Mouse (Mus musculus): ENCODE results near the gene Macf1.
"Not testable (repeated sequence)": the region's sequence is repeated elsewhere in the genome, so short reads cannot be mapped to it uniquely, and the experiment has no call there.

Macf1 gene

DNA sequence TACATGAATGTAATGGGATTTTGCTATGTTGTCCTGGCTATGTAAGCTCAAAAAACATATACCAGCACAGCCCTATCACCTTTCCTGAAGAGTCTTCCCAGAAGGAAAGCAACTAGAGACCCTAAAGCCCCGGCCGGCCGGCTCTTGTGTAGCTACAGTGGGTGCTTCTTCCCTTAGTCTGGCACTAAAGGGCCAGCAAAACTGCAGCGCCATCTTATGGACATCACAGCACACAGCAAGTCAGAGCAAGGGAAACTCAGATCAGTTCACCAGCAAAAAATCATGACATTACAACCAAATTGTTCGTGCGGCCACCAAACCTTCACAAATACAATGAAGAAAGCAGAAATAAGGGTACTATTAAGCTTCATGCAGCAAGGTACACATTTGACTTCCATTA is 154.9 kb downstream of the Macf1 start:
- peak; percentile 41 for DNase-seq

DNA sequence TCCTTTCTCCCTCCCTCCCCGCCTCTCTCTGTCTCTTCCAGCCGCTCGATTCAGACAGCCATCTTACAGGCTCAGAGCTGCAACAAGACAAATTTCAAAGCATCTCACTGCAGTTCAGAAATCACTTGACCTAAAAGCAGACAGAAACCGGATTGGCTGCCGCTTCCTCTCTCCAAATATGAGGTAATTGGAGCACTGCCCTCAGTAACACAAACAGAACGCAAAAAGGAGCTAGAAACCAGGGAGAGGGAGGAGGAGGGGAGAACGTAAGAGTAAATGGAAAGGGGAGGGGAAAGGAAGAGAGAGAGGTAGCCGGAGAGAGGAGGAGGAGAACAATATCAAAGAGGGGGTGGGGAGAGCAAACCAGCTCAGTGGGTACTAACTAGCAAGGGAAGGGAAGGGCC is 156.6 kb downstream of the Macf1 start:
- DNase-seq = no peak

DNA sequence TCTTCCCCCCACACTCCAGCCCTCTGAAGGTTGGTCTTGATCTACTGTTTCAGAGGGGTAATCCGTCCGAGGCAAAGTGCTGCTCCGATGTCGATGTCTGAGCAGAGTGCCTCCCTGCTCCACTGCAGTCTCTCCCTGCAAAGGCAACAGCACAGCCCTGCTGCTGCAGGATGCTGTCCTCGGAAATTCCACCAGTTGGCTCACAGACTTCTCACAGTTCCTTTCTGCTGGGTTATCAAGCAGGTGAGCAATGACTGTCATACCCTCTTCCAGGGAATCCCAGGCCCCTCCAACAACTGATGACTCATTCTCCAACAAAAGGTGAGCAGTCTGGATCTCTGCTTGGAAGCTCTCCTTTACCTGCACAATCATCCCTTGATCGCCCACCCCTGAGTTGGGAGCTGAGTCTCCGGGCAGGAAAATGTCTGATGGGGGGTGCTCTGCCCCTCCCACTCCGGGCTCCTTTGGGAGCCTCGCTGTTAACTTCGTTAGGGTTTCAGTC is 157.3 kb downstream of the Macf1 start:
- DNase-seq = no peak

DNA sequence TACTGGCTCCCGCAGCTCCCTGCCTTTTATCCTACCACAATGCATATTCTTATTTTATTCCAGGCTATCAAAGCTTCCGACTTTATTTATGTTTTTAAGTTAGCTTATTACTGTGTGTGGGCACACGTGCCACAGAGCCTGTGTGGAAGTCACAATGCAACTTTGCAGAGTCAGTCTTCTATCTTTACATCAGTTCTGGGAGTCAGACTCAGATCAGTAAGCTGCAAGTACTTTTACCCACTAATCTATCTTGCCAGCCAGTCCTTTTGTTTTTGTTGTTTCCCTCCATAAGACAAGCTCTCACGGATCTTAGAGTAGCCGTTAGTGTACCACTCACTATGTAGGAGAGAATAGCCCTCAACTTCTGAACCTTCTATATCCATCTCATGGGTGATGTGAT is 159.4 kb downstream of the Macf1 start:
- DNase-seq = no peak

DNA sequence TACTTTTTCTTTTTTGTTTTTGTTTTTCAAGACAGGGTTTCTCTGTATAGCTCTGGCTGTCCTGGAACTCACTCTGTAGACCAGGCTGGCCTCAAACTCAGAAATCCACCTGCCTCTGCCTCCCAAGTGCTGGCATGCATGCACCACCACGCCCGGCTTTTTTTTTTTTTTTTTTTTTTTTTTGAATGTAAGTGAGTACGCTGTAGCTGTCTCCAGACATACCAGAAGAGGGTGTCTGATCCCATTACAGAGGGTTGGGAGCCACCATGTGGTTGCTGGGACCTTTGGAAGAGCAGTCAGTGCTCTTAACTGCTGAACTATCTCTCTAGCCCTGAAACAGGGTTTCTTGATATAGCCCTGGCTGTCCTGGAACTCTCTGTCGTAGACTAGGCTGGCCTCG is 164.0 kb downstream of the Macf1 start:
- DNase-seq = not testable (repeated sequence)

DNA sequence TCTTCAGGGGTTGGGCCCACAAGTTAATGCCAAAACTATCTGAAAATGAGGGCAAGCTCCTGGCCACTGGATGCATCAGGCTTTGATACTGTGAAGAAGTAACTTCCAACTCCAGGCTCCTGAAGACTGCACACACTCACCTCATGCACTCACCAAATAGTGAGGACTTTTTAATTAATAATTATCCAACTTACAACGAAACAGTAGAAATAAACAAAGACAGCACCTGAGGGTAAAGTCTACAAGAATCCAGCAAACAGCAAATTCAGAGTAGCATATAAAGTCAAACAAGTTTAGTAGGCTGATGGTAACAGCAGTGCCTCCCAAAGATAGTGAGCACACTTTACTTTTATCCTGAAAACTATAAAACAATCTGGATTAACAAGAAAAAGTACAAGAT is 168.5 kb downstream of the Macf1 start:
- DNase-seq = peak; percentile 34

DNA sequence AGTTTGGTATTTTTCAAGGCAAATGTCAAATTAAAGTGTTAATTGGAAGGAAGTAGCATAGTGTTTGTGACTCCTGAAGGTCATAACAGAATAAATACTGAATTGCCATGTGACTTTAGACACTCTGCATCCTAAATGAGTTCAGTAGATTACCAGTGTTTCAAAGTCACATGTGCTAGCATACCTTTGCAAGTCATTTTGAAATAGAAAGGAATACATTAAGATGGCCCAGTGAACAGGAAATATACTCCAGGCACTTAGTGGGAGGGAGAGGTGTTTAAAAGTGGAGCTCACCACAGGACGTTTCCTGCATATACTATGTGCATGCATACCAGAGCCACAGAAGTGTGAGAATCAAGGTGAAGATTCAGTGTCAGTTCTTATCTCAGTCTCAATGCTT is 174.0 kb downstream of the Macf1 start:
- no peak for DNase-seq

DNA sequence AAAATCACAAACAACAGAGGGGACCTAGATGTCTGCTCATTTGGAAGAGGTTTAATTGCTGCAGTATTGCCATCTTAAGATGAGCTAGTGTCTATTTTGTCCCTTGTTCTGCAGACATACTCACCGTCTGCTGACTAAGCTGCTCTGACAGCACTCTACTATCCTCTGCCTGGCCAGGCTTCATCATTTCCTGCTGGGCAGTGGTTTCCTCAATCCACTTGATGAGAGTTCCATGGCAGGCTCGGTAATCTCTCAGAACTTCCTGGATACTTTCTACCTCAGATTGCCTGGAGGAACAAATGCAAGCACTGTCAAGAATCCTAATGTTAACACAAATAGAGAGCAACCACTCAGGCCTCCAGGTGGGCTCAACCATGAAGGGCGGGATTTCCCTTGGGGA is 195.1 kb downstream of the Macf1 start:
- no peak for DNase-seq

DNA sequence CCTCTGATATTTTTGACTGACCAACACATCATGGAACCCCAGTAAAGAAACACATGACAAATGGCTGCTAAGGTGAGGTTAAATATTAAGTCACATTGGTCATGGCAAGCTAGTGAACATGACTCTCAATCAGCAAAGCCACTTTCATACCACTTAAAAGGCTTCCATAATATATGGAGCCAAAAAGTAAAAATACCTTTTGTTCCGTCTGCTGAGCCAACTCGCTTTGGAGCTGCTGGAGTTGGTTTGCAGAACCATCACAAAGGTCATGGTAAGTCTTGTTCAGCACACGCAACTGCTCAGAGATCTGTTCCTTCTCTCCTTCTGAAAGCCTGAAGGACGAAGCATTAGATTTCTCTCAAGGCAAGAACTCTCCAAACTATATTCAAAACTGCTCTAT is 204.2 kb downstream of the Macf1 start:
- DNase-seq = no peak

DNA sequence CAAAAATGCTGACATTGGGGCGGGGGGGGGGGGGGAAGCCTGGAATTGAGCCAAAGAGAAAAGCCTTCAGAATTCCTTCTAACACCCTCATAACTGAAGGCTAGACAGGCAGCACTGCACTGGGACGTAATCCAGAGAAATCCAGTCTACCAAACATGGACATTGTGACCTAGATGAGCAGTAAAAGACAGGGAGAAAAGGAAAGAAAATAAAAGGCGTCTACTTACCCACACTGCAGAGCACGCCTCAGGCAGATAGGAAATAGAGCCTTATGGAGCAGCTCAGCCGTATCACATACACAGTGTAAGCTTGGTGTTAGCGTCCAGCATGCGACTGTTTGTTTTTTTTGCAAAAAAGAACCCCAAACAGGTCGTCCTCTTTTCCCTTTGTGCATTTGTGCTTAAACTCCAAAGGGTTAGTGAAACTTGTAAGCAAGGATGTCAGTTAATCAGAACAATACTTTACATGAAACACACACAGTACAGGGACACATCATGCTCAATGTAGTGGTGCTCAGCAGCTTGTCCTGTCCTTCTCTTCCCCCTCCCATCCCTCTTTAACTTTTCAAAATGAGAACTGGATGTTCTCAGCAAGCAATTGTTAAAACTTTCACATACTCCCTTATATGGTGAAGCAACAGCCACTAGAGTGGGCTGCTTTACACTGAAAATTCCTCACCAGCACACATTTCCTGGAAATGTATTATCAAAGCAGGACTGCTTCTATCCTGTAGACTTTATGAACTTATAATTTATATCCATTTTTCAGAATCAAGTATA is 205.3 kb downstream of the Macf1 start:
- no peak for DNase-seq

DNA sequence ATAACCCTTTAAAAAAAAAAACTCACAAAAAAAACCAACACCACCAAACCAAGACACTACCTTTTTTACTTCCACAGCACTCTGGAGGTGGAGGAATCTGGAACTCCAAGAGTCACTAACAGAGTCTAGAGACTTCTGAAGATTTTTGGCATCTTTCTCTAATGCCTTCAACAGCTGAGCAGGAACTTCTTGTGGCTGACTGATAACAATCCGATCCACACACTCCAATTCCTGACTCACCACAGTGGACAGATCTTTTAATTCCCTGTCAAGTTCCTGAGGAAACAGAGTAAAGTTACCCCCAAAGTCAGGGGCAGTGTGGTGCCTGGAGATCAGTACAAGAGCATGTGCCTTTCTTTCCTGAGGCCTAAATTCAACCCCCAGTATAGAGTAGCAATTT is 218.4 kb downstream of the Macf1 start:
- DNase-seq = no peak

DNA sequence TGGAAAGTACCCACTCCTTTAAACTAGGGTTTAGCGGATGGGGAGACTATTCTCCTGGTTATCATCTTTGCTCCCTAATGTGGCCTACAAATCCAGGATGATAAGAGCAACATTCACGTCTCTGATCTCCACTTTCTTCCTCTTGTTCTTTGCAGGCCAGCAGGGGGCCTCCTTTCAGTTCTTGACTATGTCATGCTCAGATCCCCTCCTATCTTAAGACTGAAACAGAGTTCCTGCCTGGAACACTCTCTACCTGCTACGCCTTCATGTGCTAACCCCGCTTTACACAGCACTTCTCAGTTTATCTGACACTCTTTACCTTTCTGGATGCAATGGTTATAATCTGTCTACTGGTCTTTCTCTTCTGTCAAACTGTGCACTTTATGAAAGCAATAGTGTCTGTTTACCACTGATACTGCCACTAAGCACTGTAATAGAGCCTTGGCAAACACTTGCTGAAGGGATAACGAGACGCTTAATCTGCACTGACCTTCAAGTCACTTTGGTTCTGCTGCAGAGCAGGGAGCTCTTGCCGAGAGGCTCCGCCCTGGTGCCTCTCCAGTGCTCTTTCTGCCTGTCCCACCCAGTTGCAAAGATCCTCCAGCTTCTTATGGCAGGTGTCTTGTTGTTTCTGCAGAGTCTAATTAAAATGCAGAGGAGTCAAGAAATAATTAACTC is 223.4 kb downstream of the Macf1 start:
- DNase-seq = no peak

DNA sequence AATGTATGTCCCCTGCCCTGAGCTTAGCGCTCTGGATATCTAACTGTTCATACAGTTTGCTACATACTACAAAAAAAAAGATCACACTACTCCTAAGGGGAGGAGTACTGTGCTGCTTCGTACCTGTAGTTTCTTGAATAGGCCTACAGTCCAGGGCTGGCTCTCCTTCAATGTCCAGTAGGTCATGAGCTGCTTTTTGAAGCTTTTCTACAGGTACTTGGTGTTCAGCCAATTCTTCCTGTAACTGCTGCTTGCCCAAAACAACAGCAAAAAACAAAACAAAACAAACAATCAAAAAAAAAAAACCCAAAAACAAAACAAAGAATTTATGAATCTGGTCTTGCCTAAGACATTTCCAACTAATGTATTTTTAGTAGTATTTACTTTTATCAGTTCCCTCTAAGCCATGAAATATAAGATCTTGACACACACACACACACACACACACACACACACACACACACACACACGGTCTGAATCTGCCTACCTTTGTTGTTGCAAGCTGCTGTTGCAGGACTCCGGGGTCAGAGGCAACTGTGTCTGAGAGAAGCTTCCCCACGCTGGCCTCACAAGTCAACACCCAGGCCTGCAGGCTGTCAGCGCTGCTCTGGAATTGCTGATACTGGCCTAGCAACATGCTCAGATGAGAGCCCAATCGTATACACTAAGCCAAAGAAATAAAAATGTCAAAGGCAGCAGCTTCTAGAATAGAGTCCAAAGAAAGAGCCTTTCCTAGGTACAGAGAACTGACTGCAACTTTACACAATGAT is 229.1 kb downstream of the Macf1 start:
- peak; percentile 30 for DNase-seq

DNA sequence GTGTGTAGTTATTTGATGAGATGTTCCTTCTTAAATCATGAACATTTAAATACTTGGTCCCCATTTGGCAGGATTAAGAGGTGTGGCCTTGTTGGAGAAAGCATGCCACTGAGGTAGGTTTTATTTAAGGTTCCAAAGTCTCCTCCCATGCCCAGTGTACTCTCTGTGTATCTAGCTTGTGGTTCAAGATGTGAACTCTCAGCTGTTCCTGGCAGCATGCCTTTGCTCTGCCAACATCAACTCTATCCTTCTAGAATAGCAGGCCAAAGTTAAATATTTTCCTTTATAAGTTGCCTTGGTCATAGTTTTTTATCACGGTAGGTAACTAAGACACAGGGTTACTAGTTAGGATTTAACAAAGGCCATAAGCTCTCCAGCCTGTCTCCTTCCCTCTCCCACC is 230.4 kb downstream of the Macf1 start:
- DNase-seq = peak; percentile 63

DNA sequence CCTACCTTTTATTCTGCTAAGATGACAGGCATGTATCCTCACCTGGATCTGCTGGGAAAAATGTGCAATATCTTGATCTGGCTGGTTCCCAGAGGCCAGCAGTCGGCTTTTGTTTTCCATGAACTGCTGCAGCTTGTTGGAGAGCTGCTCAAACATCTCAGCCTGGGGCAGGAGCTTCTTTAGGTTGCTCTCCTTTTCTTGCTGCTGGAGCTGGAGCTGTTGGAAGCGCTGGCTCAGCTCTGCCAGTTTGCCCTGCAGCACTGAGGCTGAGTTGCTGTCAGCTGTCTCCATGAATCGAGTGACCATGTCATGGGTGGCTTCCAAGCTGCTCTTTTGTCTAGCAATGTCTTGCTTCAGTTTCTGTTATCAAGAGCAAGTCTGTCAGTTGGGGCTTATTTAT is 232.2 kb downstream of the Macf1 start:
- DNase-seq = no peak

DNA sequence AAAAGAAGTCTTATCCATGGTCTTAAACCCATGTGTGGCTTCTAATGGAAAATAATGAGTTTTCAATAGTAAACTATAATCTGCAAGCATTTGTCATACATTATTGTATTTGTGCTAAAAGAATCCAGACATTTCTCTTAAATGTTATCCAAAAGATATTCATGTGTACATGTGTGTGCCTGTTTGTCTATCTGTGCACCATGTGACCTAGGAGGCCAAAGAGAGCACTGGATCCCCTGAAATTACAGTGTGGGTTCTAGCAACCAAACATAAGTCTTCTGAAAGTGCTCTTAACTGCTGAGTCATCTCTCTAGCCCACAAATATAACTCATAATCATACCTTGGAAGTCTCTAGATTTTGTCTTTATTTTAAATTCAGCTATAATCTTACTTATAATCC is 234.9 kb downstream of the Macf1 start:
- no peak for DNase-seq

DNA sequence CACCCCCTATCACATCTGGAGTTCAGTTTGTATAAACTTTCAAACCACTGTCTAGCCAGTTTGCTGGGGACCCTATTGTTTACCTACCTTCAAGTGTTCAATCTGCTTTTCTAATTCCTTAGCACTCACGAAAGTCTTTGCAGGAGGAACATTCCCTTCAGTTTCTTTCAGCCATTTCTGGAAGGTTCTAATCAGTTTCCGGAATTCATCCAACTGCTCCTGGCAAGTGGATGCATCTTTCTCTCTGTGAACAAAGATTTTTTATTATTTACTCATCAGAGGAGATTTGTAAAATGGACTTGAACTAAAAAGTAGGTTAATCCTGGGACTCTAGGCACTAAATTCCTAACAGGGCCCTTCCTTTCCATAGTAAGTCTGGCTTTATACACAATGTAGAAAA is 236.1 kb downstream of the Macf1 start:
- no peak for DNase-seq

DNA sequence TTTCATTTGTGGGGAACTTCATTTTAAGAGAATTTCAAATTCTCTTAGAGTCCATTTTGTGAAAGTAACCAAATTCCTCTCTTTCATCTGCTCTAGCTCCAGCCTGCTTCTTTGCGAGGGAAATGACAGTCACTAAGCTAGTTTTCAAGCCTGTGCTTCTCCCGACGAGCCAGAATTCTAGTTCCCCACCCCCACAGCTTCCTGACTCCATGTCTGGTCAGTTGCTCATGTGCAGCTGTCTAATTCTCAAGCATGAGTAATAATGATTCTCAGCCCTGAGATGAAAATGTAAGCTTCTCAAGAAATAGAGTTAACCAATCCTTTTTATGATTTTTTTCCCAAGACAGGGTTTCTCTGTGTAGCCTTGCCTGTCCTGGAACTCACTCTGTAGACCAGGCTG is 236.9 kb downstream of the Macf1 start:
- DNase-seq = no peak

DNA sequence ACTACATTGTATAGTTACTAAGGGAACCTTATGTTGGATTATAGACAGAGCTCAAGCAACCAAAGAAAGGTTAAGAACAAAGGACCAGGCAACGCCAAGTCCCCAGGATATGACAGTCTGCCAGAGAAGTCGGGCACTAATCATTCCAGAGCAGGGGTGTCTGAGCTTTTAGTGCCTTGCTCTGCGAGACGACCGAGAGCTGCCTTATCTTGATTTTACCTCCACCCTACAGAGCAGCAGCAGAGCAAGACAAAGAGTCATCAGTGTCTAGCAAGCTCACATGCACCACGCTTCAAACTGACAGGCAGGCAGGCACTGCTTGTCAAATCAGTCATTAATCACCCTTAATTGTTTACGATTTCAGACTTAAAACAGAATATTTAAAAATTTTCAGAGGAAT is 237.4 kb downstream of the Macf1 start:
- DNase-seq = no peak

DNA sequence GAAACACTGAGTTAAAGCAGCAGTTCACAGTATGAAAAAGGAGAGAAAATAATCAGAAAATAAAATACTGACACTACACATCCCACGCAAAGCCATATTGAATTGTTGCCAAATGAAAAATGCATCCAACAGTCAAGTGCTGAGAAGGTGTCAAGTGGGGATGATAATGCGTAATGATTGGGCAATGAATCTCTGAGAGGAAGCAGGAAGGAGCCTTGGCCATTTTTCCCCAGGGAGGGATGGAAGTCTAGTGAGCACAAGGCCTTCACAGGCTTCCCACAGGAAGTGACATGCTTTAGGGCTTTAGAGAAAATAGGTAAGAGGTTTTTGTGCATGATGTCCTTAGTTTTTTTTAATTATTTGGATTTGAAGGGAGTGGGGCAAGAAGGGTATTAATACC is 237.9 kb downstream of the Macf1 start:
- DNase-seq = not testable (repeated sequence)

DNA sequence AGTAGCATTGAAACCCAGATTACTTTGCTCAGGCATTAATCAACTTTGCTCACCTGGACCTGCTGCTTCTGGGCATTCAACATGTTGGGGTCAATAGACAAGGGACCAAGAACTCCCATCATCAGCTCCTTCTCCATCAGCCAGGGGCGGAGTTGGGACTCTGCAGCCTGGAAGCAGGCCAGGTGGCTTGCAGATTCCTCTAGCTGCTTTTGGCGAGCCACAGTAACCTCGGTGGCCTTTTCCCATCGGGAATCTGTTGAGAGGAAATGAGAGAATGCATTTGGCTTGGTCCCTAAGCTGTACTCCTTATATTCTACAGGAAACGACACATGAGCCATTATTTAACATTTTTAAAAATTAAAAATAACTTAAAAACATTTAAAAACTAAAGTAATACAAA is 245.7 kb downstream of the Macf1 start:
- peak; percentile 54 for DNase-seq

DNA sequence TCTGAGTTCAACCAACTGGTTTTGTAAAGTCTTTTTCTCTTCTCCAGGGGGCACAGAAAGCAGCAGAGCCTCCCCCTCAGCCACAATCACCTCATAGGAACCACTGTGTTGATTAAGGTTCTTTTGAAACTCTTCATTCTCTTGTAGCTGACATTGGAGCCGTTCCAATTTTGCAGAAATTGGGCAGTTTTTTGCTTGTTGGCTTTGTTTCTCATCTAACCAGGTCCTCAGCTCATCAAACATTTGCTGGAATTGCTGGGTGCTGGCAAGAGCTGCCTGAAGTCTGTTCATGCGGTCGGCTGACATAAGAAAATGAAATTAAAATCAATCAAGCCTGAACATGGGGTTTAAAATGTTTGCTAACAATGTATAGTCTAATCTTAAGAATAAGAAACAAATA is 251.0 kb downstream of the Macf1 start:
- DNase-seq = no peak

DNA sequence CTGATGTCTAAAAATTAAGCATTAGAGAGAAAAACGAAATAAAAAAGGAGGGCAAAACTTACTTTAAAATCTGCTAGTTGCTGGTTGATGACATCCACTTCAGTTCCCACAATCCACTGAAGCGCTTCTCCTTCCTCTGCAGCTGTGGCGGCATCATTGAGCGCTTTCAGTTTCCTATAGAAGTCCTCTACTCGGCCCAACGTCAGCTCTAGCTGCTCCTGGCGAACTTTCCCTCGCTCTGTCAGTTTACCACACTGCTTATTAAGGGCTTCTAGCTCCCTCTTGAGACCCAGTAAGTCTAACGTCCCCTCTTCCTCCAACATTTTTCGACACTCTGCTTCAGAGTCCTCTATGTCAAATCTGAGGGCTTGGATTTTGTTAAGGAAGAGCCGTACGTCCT is 252.2 kb downstream of the Macf1 start:
- DNase-seq = no peak

Measured in kidney, adult 18-20 months (tissue).